Mouse (Mus musculus): ENCODE results near the gene Tank. TPM values are rescaled to one million over a fixed set of nuclear protein-coding genes. Genes with fewer than 3 reads are reported as not detected.

The Tank gene
- total RNA-seq (2021): 40.4 and 47.9 TPM in 2 replicates
- long read RNA-seq, experiment 1, transcript Tank-203 (8 exons, 2,039 nt): major isoform, 12 of 25 reads
- long read RNA-seq, experiment 1, partial matches to known transcripts: 1 of 25 reads
- long read RNA-seq, experiment 1, other reads (novel, unspliced or antisense): 11 of 25 reads
- long read RNA-seq, experiment 2, partial matches to known transcripts: 1 of 13 reads
- long read RNA-seq, experiment 2, other reads (novel, unspliced or antisense): 7 of 13 reads

DNA sequence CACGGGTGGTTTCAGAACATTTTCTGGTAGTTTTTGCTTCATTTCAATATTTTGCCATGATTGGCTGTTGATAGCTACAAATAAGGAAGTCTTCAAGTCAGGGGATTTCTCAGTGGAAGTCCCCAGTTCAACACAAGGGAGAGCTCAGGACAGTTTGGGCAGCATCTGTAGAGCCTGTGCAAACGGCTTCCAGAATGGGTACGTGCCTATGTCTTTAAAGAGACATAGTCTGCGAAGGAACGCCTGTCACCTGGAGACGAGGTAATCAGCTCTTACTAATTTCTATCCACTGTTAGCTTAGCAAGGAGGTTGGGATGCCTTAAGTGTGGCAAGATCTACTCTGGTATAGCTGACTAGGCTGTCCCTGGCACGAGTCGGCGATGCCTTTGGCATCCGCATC is at the start of gene Tank:
Gene Tank (plus strand): TSS at position 153 of the 400 bp plus-strand sequence.
- DNase-seq: no peak

DNA sequence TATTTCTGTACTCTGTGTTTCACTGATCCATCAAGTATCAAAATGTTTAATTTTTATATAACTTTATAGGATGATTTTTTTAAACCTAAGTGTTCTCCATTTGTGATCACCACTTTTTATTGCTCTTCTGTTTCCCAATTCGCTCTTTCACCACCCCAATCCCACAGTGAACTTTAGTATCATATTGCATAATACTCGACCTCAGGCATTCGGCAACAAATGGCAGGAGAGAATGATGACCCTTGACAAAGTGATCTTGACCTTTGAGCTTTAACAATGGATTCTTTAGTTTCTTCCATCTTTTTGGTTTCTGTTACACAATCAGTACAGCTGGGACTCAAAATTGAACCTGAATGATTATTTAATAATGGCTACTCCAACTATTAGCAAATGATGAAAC is 46.1 kb upstream of the Tank start:
- no peak for DNase-seq

GRCm38 (mm10) chr2:61533131-61533530 is 45.3 kb upstream of the Tank start:
- DNase-seq: peak; percentile 72

DNA sequence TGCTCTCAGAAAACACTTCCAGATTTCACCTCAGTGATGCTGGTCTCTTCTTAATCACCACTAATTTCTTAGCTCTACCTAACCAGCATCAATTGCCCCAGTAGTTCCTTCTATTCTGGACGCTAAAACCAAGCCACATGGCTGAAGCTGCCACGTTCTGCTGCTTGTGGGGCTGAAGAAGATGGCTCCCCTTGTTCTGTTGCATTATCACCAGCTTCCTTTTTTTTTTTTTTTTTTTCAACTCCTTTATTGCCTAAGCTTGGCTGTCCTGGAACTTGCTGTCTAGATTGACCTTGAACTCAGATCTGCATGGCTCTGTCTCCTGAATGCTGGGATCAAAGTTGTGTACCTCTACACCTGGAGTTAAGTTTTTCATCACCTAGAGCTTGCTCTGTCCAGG is 41.5 kb upstream of the Tank start:
- DNase-seq: no peak

DNA sequence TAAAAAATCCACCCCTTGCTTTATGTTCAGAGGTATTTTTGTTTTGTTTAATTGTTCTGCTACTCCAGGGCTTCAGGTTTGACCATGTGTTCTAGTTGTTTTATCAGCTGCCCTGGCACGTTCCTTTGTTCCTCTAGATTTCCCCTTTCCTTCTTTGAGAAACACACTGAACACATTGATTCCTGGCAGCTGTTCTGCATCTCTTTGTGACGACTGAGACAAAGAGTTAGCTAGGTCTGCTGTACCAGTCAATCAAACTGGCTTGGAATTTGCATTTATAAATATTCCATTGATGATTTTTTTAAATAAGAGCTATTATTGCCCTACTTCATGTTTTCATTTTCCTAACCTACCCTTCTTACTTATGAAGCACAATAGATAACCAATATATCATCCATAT is 39.0 kb upstream of the Tank start:
- DNase-seq: no peak

DNA sequence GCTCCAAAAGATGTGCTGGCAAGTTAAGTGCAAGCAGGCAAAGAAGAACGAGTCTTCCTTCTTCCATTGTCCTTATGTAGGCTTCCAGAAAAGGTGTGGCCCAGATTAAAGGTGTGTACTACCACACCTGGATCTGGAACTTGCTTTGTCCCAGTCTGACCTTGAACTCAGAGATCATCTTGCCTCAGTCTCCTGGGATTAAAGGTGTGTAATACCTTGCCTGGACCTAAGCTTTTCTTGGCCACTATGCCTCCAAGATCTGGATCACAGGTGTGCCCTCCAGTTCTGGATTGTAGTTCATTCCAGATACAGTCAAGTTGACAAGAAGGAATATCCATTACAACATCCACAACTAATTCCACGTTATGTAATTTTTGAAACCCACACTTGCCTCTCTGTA is 36.0 kb upstream of the Tank start:
- DNase-seq: no peak

DNA sequence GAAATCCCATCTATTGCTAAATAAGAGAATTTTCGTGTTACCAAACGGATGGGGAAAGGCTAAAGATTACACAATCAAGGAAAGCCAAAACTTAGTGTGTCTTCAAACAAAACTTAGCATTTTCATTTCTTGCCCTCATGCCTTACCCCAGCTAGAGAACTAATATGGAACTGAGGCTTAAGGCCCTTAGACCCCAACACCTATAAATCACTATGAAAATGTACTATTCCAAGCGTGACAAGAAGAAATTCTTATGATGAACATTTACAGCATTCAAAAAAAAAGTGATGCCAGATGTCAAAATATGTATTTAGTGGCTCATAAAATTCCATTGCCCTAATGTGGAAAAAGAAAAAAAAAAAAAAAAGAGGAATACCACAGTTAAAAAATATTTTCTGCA is 32.7 kb upstream of the Tank start:
- no peak for DNase-seq

DNA sequence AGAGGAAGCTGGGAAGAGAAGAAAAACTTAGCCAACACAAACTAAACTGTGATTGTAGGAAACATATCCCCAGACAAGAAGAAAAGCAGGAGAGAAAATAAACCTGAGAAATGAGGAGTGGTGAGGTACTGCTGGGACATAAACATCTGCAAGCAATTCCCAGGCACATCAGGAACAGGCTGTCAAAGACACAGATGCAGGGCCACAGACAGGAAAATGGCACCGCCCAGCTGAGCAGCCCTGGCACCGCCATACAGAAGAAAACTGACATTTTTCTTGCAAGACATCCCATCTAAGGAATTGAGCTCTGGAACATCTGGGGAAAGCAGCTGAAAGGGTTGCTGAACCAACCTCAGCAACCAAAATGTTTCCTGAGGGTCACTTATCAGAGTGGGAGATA is 30.4 kb upstream of the Tank start:
- DNase-seq: no peak

GRCm38 (mm10) chr2:61551680-61552079 is 26.7 kb upstream of the Tank start:
- no peak for DNase-seq

- no peak for DNase-seq
These were observed 23.0 kb upstream of the Tank start for GRCm38 (mm10) chr2:61555367-61555766.

GRCm38 (mm10) chr2:61555825-61556224 is 22.6 kb upstream of the Tank start:
- DNase-seq: no peak

DNA sequence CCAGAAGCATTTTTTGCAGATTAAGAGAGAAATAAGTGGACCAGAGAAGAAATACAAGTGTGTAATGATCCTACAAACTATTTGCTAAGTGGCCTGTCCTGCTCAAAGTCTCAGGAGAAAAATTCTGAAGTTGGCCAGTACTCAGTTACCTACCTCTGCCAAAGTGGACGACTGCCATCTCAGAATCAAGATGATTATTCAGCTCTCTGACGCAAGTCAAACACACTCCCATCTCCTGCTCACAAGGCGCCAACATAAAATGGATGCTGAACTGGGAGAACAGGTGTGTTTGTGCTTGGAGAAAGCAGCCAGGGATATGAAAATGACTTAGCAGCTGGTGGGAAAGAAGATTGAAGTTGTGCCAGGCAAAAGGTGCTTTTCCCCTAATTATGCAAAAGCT is 21.7 kb upstream of the Tank start:
- DNase-seq: peak; percentile 18

DNA sequence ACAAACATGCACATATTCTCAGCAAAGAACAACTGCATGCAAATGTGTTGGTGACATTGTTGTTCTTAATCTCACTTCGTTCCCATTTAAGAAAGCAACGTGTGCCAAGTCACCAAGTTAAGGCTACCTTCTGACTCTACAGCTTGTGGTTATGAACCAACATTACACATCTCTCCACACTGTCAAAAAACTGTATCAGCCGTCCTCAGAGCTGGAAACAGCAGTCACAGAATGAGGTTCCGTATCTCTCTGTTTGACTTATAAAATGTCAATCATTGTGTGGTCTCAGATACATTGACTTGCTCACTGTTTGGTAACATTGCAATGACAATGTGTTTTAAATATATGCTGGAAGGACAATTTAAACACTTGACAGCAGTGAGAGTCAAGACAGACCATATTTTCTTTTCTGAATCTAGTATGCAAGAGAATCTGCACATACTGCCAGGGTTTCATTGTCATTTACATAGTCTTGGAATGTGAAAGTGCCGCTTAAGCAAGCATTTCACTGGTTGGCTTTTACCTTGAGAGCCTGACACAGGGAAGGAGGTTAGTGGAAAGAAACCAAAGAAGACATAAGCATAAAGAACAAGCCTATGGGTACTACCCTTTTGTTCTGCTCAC is 20.4 kb upstream of the Tank start:
- no peak for DNase-seq

GRCm38 (mm10) chr2:61561058-61561457 is 17.3 kb upstream of the Tank start:
- DNase-seq: no peak

- no peak for DNase-seq
These were observed 15.2 kb upstream of the Tank start for GRCm38 (mm10) chr2:61563202-61563601.

GRCm38 (mm10) chr2:61567045-61567783 is 11.2 kb upstream of the Tank start:
- DNase-seq: peak; percentile 9

- DNase-seq: no peak
These were observed 9.2 kb upstream of the Tank start for GRCm38 (mm10) chr2:61569181-61569580.

GRCm38 (mm10) chr2:61571343-61571955 is 6.9 kb upstream of the Tank start:
- DNase-seq: no peak

DNA sequence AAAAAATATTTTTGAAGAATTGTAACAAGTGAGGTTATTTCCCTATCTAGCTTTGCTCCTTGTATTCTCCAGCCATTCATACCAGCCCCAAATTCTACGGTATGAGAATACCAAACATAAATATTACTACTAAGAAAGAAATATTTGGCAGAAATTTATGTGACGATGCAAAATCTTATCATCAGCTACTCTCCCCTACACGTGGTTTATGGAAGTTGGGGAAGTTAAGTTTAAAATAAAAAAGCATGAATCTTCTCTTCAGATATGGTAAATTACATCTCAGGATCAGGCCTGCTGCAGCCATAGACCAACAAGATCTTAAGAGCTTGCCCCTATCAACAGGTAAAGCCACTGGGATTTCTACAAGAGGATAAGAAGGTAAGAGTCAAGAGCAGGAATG is 1.9 kb upstream of the Tank start:
- DNase-seq: no peak

DNA sequence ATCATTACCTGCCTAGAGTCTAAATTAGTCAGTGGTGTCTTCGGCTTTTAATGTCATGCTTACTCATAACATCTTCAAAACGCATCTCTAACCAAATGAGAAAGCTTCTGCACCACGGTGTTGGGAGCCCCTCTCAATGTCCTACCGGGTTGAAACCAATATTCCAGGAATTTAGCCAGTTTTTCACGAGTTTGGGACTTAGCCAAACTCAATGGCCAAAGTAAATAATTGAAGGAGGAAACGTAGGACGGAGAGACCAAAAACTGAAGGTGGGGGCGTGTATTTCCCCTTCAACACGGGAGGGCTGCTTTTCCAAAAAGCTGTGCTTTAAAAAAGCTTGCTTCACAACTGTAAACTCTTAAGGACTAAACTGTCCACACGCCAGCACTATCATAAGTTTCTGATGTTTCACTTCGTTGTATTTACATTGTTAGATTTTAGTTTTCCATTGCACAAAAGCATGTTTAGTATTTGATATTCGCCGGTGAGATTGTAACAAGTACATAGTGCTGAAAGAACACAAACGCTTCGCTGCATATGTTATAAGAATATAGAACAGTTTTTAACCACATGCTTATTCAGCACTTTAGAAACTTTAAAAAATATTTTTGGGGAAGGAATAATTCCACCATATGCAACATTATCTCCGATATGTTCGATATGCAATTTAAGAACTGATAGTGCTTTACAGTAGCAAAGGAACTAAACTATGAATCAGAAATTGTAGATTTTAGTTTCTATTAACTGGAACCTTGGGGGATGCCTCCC is 1.3 kb upstream of the Tank start:
- DNase-seq: peak; percentile 11

GRCm38 (mm10) chr2:61577696-61578062 is 706 bp upstream of the Tank start:
- DNase-seq: peak; percentile 22

- DNase-seq: no peak
These were observed 1.2 kb downstream of the Tank start for GRCm38 (mm10) chr2:61579501-61579990.
